Mouse (Mus musculus) liver, embryonic 14.5 days (tissue): ENCODE data around the gene Zfp148.

Source experiments
- CTCF ChIP-seq: IDR thresholded peaks from 2 replicates; pipeline ENCODE4 v1.5.1; 2016; ENCODE audit warnings: antibody characterized with exemption, low read depth, control low read depth
- EP300 ChIP-seq: IDR thresholded peaks from 2 replicates; pipeline ENCODE4 v1.6.1; 2016; ENCODE audit warnings: antibody characterized with exemption, low read depth

- TF ChIP-seq CTCF (no peak), EP300 (no peak)
Measured at GRCm38 (mm10) chr16:33415607-33416006, 35.0 kb downstream of the Zfp148 start.
